Comparison of ENCODE assay signal across 14 mouse cellular contexts in genomic region chr1:62720176-62720575, GRCm38 (mm10). TPM values are rescaled to one million over a fixed set of nuclear protein-coding genes. Genes with fewer than 3 reads are reported as not detected.
DNase-seq lines count a peak whose midpoint lies in the region; ATAC-seq and TF ChIP-seq lines count a peak whose summit lies in the region.
"Had no signal": no experiment of that assay in that cellular context is flagged by ENCODE, and none has a peak within 500 bp of the region (broad histone marks: within the 10 kb centered on the region; RNA-seq: fewer than 3 reads in every experiment).

No protein-coding gene starts in this region.

- peaks cover 29% of the 10 kb centered on the region for H3K36me3 ChIP-seq in limb, embryonic 14.5 days (ENCODE audit: control insufficient read depth, insufficient read depth, low read length)

- H3K9ac ChIP-seq in limb, embryonic 14.5 days (ENCODE audit: low read depth, low read length, severe bottlenecking) = no peak overlapping the region
- H3K9ac ChIP-seq: liver, embryonic 14.5 days had no signal

- DNase-seq in gastrocnemius, adult 2 months = no peak
- no peak for DNase-seq in gastrocnemius, postnatal 25 days
- DNase-seq in layer of hippocampus, adult 2 months (ENCODE audit: low spot score in 2 of 2) = no peak
- DNase-seq in layer of hippocampus, adult 18-20 months (ENCODE audit: low spot score in 2 of 2) = no peak
- DNase-seq in limb, embryonic 14.5 days (ENCODE audit: low spot score) = no peak
- DNase-seq in right cerebral cortex, postnatal 36 days (ENCODE audit: low spot score in 2 of 2) = no peak
- DNase-seq in cerebellum, postnatal 10 days = no peak
- DNase-seq: layer of hippocampus, postnatal 36 days; spleen, adult 18-20 months; thymus, adult 18-20 months had no signal

- intact Hi-C loops in gastrocnemius, adult 2 months (cut with DNase I) = no loop called here

- peak overlapping the region; percentile 77 for H3K27ac ChIP-seq in gastrocnemius, adult 2 months
- H3K27ac ChIP-seq in layer of hippocampus, adult 2 months = peak overlapping the region; percentile 89
- peak overlapping the region; percentile 99 for H3K27ac ChIP-seq in bone marrow macrophage, adult 2 months (ENCODE audit: insufficient read depth, low read depth, low read length)
- no peak overlapping the region for H3K27ac ChIP-seq in limb, embryonic 14.5 days (replicated peaks; ENCODE audit: low read depth, low read length)
- H3K27ac ChIP-seq: liver, embryonic 14.5 days had no signal

- peak overlapping the region; percentile 11; the same call in 1 of the 2 replicates for H3K4me3 ChIP-seq in gastrocnemius, adult 2 months
- H3K4me3 ChIP-seq in layer of hippocampus, adult 2 months = no peak overlapping the region
- peak overlapping the region; percentile 32 for H3K4me3 ChIP-seq in bone marrow macrophage, adult 2 months (ENCODE audit: insufficient read depth, low read length)
- no peak overlapping the region for H3K4me3 ChIP-seq in limb, embryonic 14.5 days (replicated peaks; ENCODE audit: low read length)
- H3K4me3 ChIP-seq: erythroblast, embryonic 14.5 days; megakaryocyte, embryonic 14.5 days had no signal

- TF ChIP-seq CTCF in gastrocnemius, adult 2 months (IDR thresholded peaks at IDR 0.05) = no peak
- no peak for TF ChIP-seq CTCF in layer of hippocampus, adult 2 months (conservative IDR thresholded peaks at IDR 0.05)
- TF ChIP-seq CTCF in bone marrow macrophage, adult 2 months (IDR thresholded peaks at IDR 0.05; ENCODE audit: low read depth, low read length) = no peak

- 0 out of 2 replicates have a peak, but pooled peaks cover 3% of the 10 kb centered on the region for H3K9me3 ChIP-seq in limb, embryonic 14.5 days (ENCODE audit: control insufficient read depth, low read length)

- no peak for TF ChIP-seq POLR2A in bone marrow macrophage, adult 2 months (IDR thresholded peaks at IDR 0.05; ENCODE audit: borderline replicate concordance, low read depth, low read length)
- TF ChIP-seq POLR2A in limb, embryonic 14.5 days (IDR thresholded peaks at IDR 0.05; ENCODE audit: borderline replicate concordance, extremely low read depth, insufficient read depth, insufficient read length) = no peak

- peak; percentile 41; the same call in 1 of the 2 replicates for ATAC-seq in limb, embryonic 14.5 days (ENCODE audit: low FRiP score, low read depth)

- no peaks in the 10 kb centered on the region for H3K27me3 ChIP-seq in limb, embryonic 14.5 days (ENCODE audit: control insufficient read depth, insufficient read depth, low read length)

- H3K4me1 ChIP-seq in bone marrow macrophage, adult 2 months (ENCODE audit: control insufficient read depth, insufficient read depth, low read length) = peaks cover 84% of the 10 kb centered on the region
- H3K4me1 ChIP-seq in limb, embryonic 14.5 days (ENCODE audit: control insufficient read depth, insufficient read depth, low read length) = peaks cover 24% of the 10 kb centered on the region

- WGBS in limb, embryonic 14.5 days = 63% methylated on average over 3 of the region's 3 CpGs

- H3K4me2 ChIP-seq in limb, embryonic 14.5 days (replicated peaks; ENCODE audit: low read depth, low read length, severe bottlenecking) = no peak overlapping the region

RNA-seq across cellular contexts. Expression of gene Nrp2, which starts 17.1 kb away (rescaled TPM):
- 1 to 10 TPM; 2.9 to 6.8 TPM for total RNA-seq in gastrocnemius, adult 2 months (2021)
- 1 to 10 TPM; 4.5 to 6.0 TPM for total RNA-seq in gastrocnemius, postnatal 25 days (2021)
- total RNA-seq in layer of hippocampus, adult 2 months (2021) = 10 to 100 TPM; 60.3 to 63.7 TPM
- 10 to 100 TPM; 54.1 to 56.3 TPM for total RNA-seq in layer of hippocampus, adult 18-20 months (2021)
- polyA plus RNA-seq in bone marrow macrophage, adult 2 months (2012; ENCODE audit: insufficient read depth, insufficient read length, missing spikeins) = 86.4 and 97.2 TPM in 2 replicates
- 60.3 and 64.5 TPM in 2 replicates for polyA plus RNA-seq in limb, embryonic 14.5 days (2012; rRNA removed)
- polyA plus RNA-seq in limb, embryonic 14.5 days (2014; fragmentation: Nextera tagmentation; extraction: Ambion mirVana) = 30.4 and 34.2 TPM in 2 replicates

Comparison
In these comparisons a context has a peak if more than half of its experiments do, and no peak if none do; other contexts are left out.
1. H3K4me3 ChIP-seq: peak in gastrocnemius, adult 2 months (single experiment) and bone marrow macrophage, adult 2 months (single experiment); none in layer of hippocampus, adult 2 months (single experiment) and limb, embryonic 14.5 days (single experiment).
2. RNA of gene Nrp2, which starts 17.1 kb away (total RNA-seq): 60.3 to 63.7 TPM in layer of hippocampus, adult 2 months and 54.1 to 56.3 TPM in layer of hippocampus, adult 18-20 months; 2.9 to 6.8 TPM in gastrocnemius, adult 2 months and 4.5 to 6.0 TPM in gastrocnemius, postnatal 25 days; every median in the first group is over 4 times any median in the second.